Mouse (Mus musculus) stomach, postnatal 0 days (tissue): ENCODE measurements around the gene Col8a1. TPM values are rescaled to one million over a fixed set of nuclear protein-coding genes. Genes with fewer than 3 reads are reported as not detected.

Experiments used
- ATAC-seq: fragments of 200-750 bp; cut with Nextera tagmentation; 2 replicates; pipeline ENCODE4 v1.8.0; 2017; ENCODE audit not compliant: low FRiP score, low TSS enrichment
- DNase-seq: peaks from one replicate; pipeline ENCODE4 v3.0.0-alpha.2; 2016; ENCODE audit warnings: low spot score
- H3K27ac ChIP-seq: fragments of 300-500 bp; sonication (generic); replicated peaks from 2 replicates; pipeline ENCODE4 v1.5.1; 2014; ENCODE audit warnings: mild to moderate bottlenecking, control low read depth
- H3K27me3 ChIP-seq: fragments of 300-500 bp; sonication (generic); 2 replicates; pipeline ENCODE4 v1.6.1; 2014; ENCODE audit warnings: low read length; ENCODE audit not compliant: control insufficient read depth, insufficient read depth
- H3K36me3 ChIP-seq: fragments of 300-500 bp; sonication (generic); 2 replicates; pipeline ENCODE4 v1.6.1; 2014; ENCODE audit warnings: low read length, mixed read lengths; ENCODE audit not compliant: control insufficient read depth, insufficient read depth
- H3K4me1 ChIP-seq: fragments of 300-500 bp; sonication (generic); replicated peaks from 2 replicates; pipeline ENCODE4 v1.6.1; 2014; ENCODE audit warnings: antibody characterized with exemption; ENCODE audit not compliant: control insufficient read depth, insufficient read depth
- H3K4me2 ChIP-seq: fragments of 300-500 bp; sonication (generic); replicated peaks from 2 replicates; pipeline ENCODE4 v1.6.1; 2014; ENCODE audit warnings: low read depth, mild to moderate bottlenecking, control low read depth, moderate library complexity
- H3K4me3 ChIP-seq: fragments of 300-500 bp; sonication (generic); 2 replicates; pipeline ENCODE4 v1.5.1; 2014; ENCODE audit warnings: low read depth, low read length, control low read depth
- H3K9ac ChIP-seq: fragments of 300-500 bp; sonication (generic); 2 replicates; pipeline ENCODE4 v1.6.1; 2014; ENCODE audit warnings: mild to moderate bottlenecking, low read length, control low read depth, mixed read lengths
- H3K9me3 ChIP-seq: fragments of 300-500 bp; sonication (generic); 2 replicates; pipeline ENCODE4 v1.6.1; 2016; ENCODE audit warnings: low read length; ENCODE audit not compliant: control insufficient read depth
- CTCF ChIP-seq: IDR thresholded peaks from 2 replicates; pipeline ENCODE4 v1.5.1; 2016; ENCODE audit warnings: antibody characterized with exemption, low read depth, mild to moderate bottlenecking, moderate library complexity
- EP300 ChIP-seq: optimal IDR thresholded peaks from 2 replicates; pipeline ENCODE3; 2016; ENCODE audit warnings: antibody characterized with exemption
- WGBS: fragments of 180-500 bp; shearing (Covaris S2); extraction: QIAGEN DNeasy Blood & Tissue Kit; methylation state at CpG from one replicate; pipeline ENCODE4 v1.1.7; 2014; 5-methylcytosine and 5-hydroxymethylcytosine counted together
- polyA plus RNA-seq: library from polyadenylated mRNA; unstranded; fragments of >200 nt; fragmentation: Nextera tagmentation; extraction: Ambion mirVana; gene quantifications from 2 replicates; pipeline ENCODE4 v1.2.1, GENCODE M21; 2015

Col8a1 gene
- polyA plus RNA-seq, 1 experiment from 2014 or later, result 36.8 TPM

DNA sequence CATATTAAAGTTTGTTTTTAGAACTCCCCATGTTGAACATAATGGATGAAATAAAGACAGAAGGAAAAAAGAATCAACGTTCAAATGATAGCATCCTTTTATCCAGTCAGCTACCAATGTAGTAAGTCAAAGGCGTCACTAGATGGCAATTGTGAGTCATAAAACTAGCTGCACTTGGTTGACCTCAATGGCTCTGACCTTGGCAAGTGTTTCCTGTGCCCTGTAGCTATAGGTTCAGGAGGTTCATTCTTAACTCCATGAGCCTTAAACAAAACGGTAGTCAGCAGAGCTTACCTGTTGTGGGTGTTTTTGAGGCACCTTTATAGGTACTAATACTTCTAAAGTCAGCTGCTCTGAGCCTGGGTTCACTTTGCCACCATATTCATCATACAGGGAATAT lies 85.2 kb downstream of the Col8a1 start:
- Histone ChIP-seq H3K27me3 (no peaks in the 10 kb centered on the region), H3K27ac (no peak overlapping the region), H3K9me3 (no peaks in the 10 kb centered on the region), H3K36me3 (no peaks in the 10 kb centered on the region), H3K4me3 (no peak overlapping the region), H3K4me1 (no peaks in the 10 kb centered on the region), H3K9ac (no peak overlapping the region), H3K4me2 (no peak overlapping the region)
- 15% methylated on average over 3 of the region's 3 CpGs for WGBS
- DNase-seq, result peak; percentile 26
- no peak for ATAC-seq
- TF ChIP-seq CTCF (peak; percentile 83), EP300 (no peak)

DNA sequence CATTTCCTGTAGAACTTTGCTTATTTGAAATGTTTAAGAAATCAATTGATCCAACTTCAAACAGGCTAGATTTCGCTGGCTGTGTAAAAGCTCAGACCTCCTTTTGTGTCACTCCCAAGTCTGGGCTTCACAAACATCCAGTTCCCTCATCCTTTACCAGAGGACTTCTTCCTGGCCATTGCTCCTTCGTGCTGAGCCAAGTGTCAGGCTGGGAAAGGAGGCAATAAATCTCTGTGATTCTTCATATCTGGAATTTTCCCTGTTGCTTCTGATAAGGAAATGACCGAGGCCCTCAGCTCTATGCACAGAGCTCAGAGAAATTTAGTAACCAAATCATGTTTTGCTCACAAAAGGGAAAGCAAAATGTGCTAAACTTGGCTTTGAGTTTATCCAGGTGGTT lies 91.9 kb downstream of the Col8a1 start:
- 32% methylated on average over 3 of the region's 3 CpGs for WGBS
- no peak overlapping the region for H3K27ac ChIP-seq
- ATAC-seq (no peak), DNase-seq (no peak)
- H3K36me3 ChIP-seq, result no peaks in the 10 kb centered on the region
- no peak overlapping the region for H3K9ac ChIP-seq
- no peak overlapping the region for H3K4me2 ChIP-seq
- no peaks in the 10 kb centered on the region for H3K9me3 ChIP-seq
- no peak for TF ChIP-seq EP300
- TF ChIP-seq CTCF, result no peak
- H3K4me3 ChIP-seq, result no peak overlapping the region
- H3K27me3 ChIP-seq, result no peaks in the 10 kb centered on the region
- H3K4me1 ChIP-seq, result no peaks in the 10 kb centered on the region

DNA sequence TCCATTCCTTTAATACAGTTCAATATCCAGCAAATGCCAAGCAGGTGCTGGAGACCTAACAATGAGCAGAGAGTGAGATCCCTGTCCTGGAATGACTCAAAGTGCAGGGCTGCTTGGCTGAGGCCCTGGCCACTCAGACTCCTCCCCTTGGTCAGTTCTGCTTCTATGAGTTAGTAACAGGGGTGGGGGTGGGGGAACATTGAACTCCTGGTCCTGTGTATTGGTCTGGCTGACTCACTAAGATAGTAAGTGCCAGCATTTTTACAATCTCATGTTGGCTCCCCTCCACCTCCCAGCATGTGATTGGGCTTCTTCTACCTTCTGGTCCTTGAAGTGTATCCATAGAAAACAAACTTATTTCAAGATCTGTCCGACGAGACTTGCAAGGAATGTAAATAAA lies 104.6 kb downstream of the Col8a1 start:
- DNase-seq, result peak; percentile 37
- H3K9me3 ChIP-seq, result no peaks in the 10 kb centered on the region
- WGBS, result 17% methylated on average over 2 of the region's 2 CpGs
- no peaks in the 10 kb centered on the region for H3K27me3 ChIP-seq
- H3K4me1 ChIP-seq, result no peaks in the 10 kb centered on the region; the same call in 1 of the 2 replicates
- H3K4me3 ChIP-seq, result no peak overlapping the region
- no peak overlapping the region for H3K9ac ChIP-seq
- no peaks in the 10 kb centered on the region for H3K36me3 ChIP-seq
- no peak overlapping the region for H3K4me2 ChIP-seq
- peak; percentile 68; the same call in 1 of the 2 replicates for ATAC-seq
- no peak overlapping the region for H3K27ac ChIP-seq
- TF ChIP-seq CTCF (no peak), EP300 (no peak)

DNA sequence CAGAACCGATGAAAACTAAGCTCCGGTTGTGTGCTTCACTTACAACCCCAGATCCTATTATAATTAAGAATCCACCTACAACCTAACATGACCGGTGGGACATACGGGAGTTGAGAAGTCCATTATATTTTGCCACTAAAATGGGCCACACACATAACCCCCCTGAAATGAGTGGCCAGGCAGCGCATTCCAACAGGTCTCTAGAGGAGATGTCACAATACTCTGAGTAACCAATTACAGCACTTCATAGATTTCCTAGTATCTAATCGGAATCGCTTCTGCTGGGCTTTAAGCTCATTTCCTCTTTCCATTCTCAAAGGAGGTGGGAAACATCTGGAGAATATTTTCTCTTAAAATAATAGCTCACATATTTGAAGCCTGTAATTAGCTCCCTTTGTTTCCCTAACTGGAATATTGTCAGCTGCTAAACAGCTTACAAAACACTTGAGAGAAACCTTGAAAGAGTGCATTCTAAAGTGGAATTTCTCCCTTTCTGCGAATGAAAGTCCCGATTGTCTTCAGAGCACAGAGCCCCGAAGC lies 113.1 kb downstream of the Col8a1 start:
- no peak for TF ChIP-seq EP300
- no peak for TF ChIP-seq CTCF

DNA sequence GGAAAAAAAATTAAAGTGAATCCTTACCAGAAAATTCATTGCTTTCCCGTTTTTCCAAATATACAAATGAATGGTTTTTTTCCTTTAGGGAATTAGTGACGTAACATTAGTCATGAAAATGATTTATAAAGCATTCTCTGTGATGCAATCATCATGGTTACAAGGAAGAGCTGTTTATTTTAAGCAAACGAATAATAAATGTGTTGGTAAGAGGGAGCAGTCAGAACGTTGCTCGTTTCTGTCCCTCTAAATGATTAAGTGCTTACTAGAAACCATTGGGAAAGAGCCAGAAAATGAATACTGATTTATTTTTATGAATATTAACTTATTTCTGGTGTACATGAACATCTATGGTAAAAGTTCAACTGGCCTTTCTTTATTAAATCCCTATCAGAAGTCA lies 119.8 kb downstream of the Col8a1 start:
- Histone ChIP-seq H3K36me3 (no peaks in the 10 kb centered on the region), H3K4me2 (no peak overlapping the region), H3K9me3 (no peaks in the 10 kb centered on the region), H3K4me3 (no peak overlapping the region), H3K27me3 (no peaks in the 10 kb centered on the region), H3K9ac (no peak overlapping the region), H3K27ac (no peak overlapping the region), H3K4me1 (no peaks in the 10 kb centered on the region)
- ATAC-seq (no peak), DNase-seq (no peak)
- TF ChIP-seq CTCF (no peak), EP300 (no peak)
- 26% methylated on average over 5 of the region's 5 CpGs for WGBS

More for the DNA sequence above, 113.1 kb downstream of the Col8a1 start:
- H3K27ac ChIP-seq, result no peak overlapping the region
- no peak overlapping the region for H3K9ac ChIP-seq
- H3K4me2 ChIP-seq, result no peak overlapping the region
- no peak for ATAC-seq
- no peaks in the 10 kb centered on the region for H3K4me1 ChIP-seq
- 87% methylated on average over 10 of the region's 10 CpGs for WGBS
- DNase-seq, result no peak
- no peaks in the 10 kb centered on the region for H3K27me3 ChIP-seq
- no peaks in the 10 kb centered on the region for H3K9me3 ChIP-seq
- no peaks in the 10 kb centered on the region for H3K36me3 ChIP-seq
- H3K4me3 ChIP-seq, result no peak overlapping the region

DNA sequence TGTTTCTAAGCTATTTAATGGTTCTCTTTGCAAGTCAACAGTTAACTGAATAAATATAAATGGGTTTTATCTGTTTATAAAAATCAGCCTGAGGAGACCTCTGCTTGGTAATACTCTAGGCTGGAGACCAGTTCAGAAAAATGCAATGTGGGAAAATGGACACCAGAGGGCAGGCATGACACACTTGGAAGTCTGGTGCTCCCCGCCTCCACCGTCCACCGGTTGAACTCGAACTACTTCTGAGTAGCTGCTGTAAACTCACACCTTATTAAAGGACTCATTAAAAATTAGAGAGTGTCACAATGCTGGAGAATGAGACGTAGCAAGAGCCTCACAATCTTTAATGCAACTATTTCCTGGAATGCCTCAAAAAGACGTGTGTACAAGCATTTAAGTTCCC lies 120.3 kb downstream of the Col8a1 start:
- Histone ChIP-seq H3K27ac (no peak overlapping the region), H3K4me3 (no peak overlapping the region), H3K4me1 (no peaks in the 10 kb centered on the region), H3K27me3 (no peaks in the 10 kb centered on the region), H3K36me3 (no peaks in the 10 kb centered on the region), H3K9me3 (no peaks in the 10 kb centered on the region), H3K9ac (no peak overlapping the region), H3K4me2 (no peak overlapping the region)
- 12% methylated on average over 6 of the region's 6 CpGs for WGBS
- ATAC-seq, result peak; percentile 67; the same call in 1 of the 2 replicates
- peak; percentile 90 for TF ChIP-seq CTCF
- no peak for TF ChIP-seq EP300
- peak; percentile 79 for DNase-seq
